13 mouse cellular contexts compared by ENCODE assay signal in genomic region chr17:30938554-30938953, GRCm38 (mm10). TPM values are rescaled to one million over a fixed set of nuclear protein-coding genes. Genes with fewer than 3 reads are reported as not detected.
DNase-seq lines count a peak whose midpoint lies in the region; ATAC-seq and TF ChIP-seq lines count a peak whose summit lies in the region.
"Had no signal": no experiment of that assay in that cellular context is flagged by ENCODE, and none has a peak within 500 bp of the region (broad histone marks: within the 10 kb centered on the region; RNA-seq: fewer than 3 reads in every experiment).

No protein-coding gene starts in this region.

- DNase-seq in heart, postnatal 25 days (ENCODE audit: low spot score): no peak
- peak; percentile 76 for DNase-seq in lung, embryonic 14.5 days
- no peak for DNase-seq in lung, postnatal 25 days (ENCODE audit: low spot score)
- DNase-seq in R1 (ENCODE audit: low read depth, low spot score): peak; percentile 27
- DNase-seq in limb, embryonic 10.5 days (ENCODE audit: low spot score): peak; percentile 74
- DNase-seq in frontal cortex, postnatal 14 days (ENCODE audit: low spot score in 2 of 2): no peak
- no peak for DNase-seq in layer of hippocampus, adult 8-10 months (ENCODE audit: low spot score in 2 of 2)
- DNase-seq: cerebellum, postnatal 36 days; gastrocnemius, adult 2 months had no signal

- no peak overlapping the region for H3K9ac ChIP-seq in heart, embryonic 13.5 days
- no peak overlapping the region for H3K9ac ChIP-seq in lung, embryonic 14.5 days
- H3K9ac ChIP-seq: liver, embryonic 15.5 days had no signal

- TF ChIP-seq CTCF in lung, embryonic 14.5 days (IDR thresholded peaks at IDR 0.05; ENCODE audit: low read depth): no peak

- 20% methylated on average over 9 of the region's 9 CpGs for WGBS in heart, embryonic 13.5 days
- 48% methylated on average over 9 of the region's 9 CpGs for WGBS in lung, embryonic 14.5 days
- 57% methylated on average over 9 of the region's 9 CpGs for WGBS in limb, embryonic 10.5 days

- intact Hi-C loops in heart, postnatal 25 days (cut with DNase I): no loop called here

- peaks cover 21% of the 10 kb centered on the region for H3K4me1 ChIP-seq in heart, embryonic 13.5 days
- H3K4me1 ChIP-seq in lung, embryonic 14.5 days (ENCODE audit: insufficient read depth): no peaks in the 10 kb centered on the region
- no peaks in the 10 kb centered on the region for H3K4me1 ChIP-seq in limb, embryonic 10.5 days
- H3K4me1 ChIP-seq: liver, embryonic 15.5 days had no signal

- no peaks in the 10 kb centered on the region for H3K9me3 ChIP-seq in heart, embryonic 13.5 days
- no peaks in the 10 kb centered on the region for H3K9me3 ChIP-seq in lung, embryonic 14.5 days (ENCODE audit: low read depth, low read length)
- H3K9me3 ChIP-seq in limb, embryonic 10.5 days (replicated peaks): no peaks in the 10 kb centered on the region
- H3K9me3 ChIP-seq: liver, embryonic 15.5 days had no signal

- ATAC-seq in heart, embryonic 13.5 days (ENCODE audit: extremely low read depth, insufficient number of reproducible peaks, low FRiP score, low TSS enrichment): peak; percentile 51; the same call in 1 of the 2 replicates
- no peak for ATAC-seq in lung, embryonic 14.5 days (ENCODE audit: insufficient read depth)
- ATAC-seq: inflammation-experienced regulatory T-cells, adult 6 months had no signal

- H3K4me2 ChIP-seq in heart, embryonic 13.5 days: no peak overlapping the region
- H3K4me2 ChIP-seq in lung, embryonic 14.5 days: no peak overlapping the region
- H3K4me2 ChIP-seq: liver, embryonic 15.5 days had no signal

- H3K4me3 ChIP-seq in heart, embryonic 13.5 days: no peak overlapping the region
- no peak overlapping the region for H3K4me3 ChIP-seq in lung, embryonic 14.5 days (ENCODE audit: low read depth, low read length)
- no peak overlapping the region for H3K4me3 ChIP-seq in limb, embryonic 10.5 days
- H3K4me3 ChIP-seq: gastrocnemius, adult 2 months; left cerebral cortex, adult 2 months; liver, embryonic 15.5 days had no signal

- H3K36me3 ChIP-seq in heart, embryonic 13.5 days: no peaks in the 10 kb centered on the region
- H3K36me3 ChIP-seq in lung, embryonic 14.5 days (ENCODE audit: insufficient read depth): no peaks in the 10 kb centered on the region
- no peaks in the 10 kb centered on the region for H3K36me3 ChIP-seq in limb, embryonic 10.5 days
- H3K36me3 ChIP-seq: liver, embryonic 15.5 days had no signal

- H3K27me3 ChIP-seq in heart, embryonic 13.5 days (replicated peaks): peaks cover 5% of the 10 kb centered on the region
- H3K27me3 ChIP-seq in lung, embryonic 14.5 days (ENCODE audit: insufficient read depth, low read length): no peaks in the 10 kb centered on the region
- no peaks in the 10 kb centered on the region; the same call in 1 of the 2 replicates for H3K27me3 ChIP-seq in limb, embryonic 10.5 days (ENCODE audit: low read depth, poor library complexity, severe bottlenecking)
- H3K27me3 ChIP-seq: liver, embryonic 15.5 days had no signal

- 0 out of 2 replicates have a peak overlapping the region, but pooled peaks have one; percentile 12 for H3K27ac ChIP-seq in heart, embryonic 13.5 days (replicated peaks)
- no peak overlapping the region for H3K27ac ChIP-seq in lung, embryonic 14.5 days (ENCODE audit: low read depth)
- no peak overlapping the region for H3K27ac ChIP-seq in limb, embryonic 10.5 days
- H3K27ac ChIP-seq: gastrocnemius, adult 2 months; left cerebral cortex, adult 2 months; liver, embryonic 15.5 days had no signal

RNA-seq across cellular contexts. Expression of gene Umodl1, which starts 15.9 kb away (rescaled TPM):
- 0.07 TPM in 1 of 2 replicates, not detected in the other for polyA plus RNA-seq in heart, embryonic 13.5 days (2015; fragmentation: Nextera tagmentation; extraction: Ambion mirVana)
- total RNA-seq in heart, postnatal 25 days (2021): not detected
- polyA plus RNA-seq in lung, embryonic 14.5 days (2014; fragmentation: Nextera tagmentation; extraction: Ambion mirVana): not detected in 2 replicates
- polyA plus RNA-seq in limb, embryonic 10.5 days (2016; fragmentation: Nextera tagmentation; extraction: Ambion mirVana): 0.09 and 0.24 TPM in 2 replicates
- 1 to 10 TPM in 1 of 4 experiments, under 1 TPM in 3; 0.70 to 1.0 (median 0.85) TPM for total RNA-seq in layer of hippocampus, adult 8-10 months (2022)
- total RNA-seq: gastrocnemius, adult 2 months had no signal
- polyA plus RNA-seq: inflammation-experienced regulatory T-cells, adult 6 months had no signal

RNA-seq across cellular contexts. Expression of gene Glp1r, which starts 36.9 kb away (rescaled TPM):
- polyA plus RNA-seq in heart, embryonic 13.5 days (2015; fragmentation: Nextera tagmentation; extraction: Ambion mirVana): 0.17 and 0.22 TPM in 2 replicates
- under 1 TPM; 0.44 to 0.59 TPM for total RNA-seq in heart, postnatal 25 days (2021)
- 4.7 and 6.1 TPM in 2 replicates for polyA plus RNA-seq in lung, embryonic 14.5 days (2014; fragmentation: Nextera tagmentation; extraction: Ambion mirVana)
- polyA plus RNA-seq in limb, embryonic 10.5 days (2016; fragmentation: Nextera tagmentation; extraction: Ambion mirVana): 0.10 TPM in 1 of 2 replicates, not detected in the other
- 1 to 10 TPM; 2.2 to 3.3 (median 2.5) TPM for total RNA-seq in layer of hippocampus, adult 8-10 months (2022)
- total RNA-seq: gastrocnemius, adult 2 months had no signal
- polyA plus RNA-seq: liver, embryonic 15.5 days had no signal

Comparison
In these comparisons a context has a peak if more than half of its experiments do, and no peak if none do; other contexts are left out.
1. DNase-seq: peak in lung, embryonic 14.5 days (single experiment), R1 (single experiment) and limb, embryonic 10.5 days (single experiment); none in heart, postnatal 25 days (single experiment), lung, postnatal 25 days (single experiment), frontal cortex, postnatal 14 days (0 of 2) and layer of hippocampus, adult 8-10 months (0 of 2).